Mouse (Mus musculus): Measurements from ENCODE around the gene Pdik1l.

GRCm38 (mm10) chr4:134328151-134328550, 40.5 kb upstream of the Pdik1l start:
- no peak for TF ChIP-seq CTCF (IDR thresholded peaks at IDR 0.05; ENCODE audit: extremely low read depth, insufficient read depth, low read length)
- no peak for TF ChIP-seq POLR2A (IDR thresholded peaks at IDR 0.05; ENCODE audit: extremely low read depth, insufficient read depth, low read length)

Data from cortical plate, adult 2 months (tissue).